Mouse (Mus musculus) small intestine, adult 2 months (tissue): Measurements from ENCODE around the gene Dnase1.

Source experiments
- CTCF ChIP-seq: fragments of 200-500 bp; IDR thresholded peaks from 2 replicates; pipeline ENCODE4 v1.5.1; 2012; ENCODE audit warnings: low read depth, mild to moderate bottlenecking, control low read depth, inconsistent platforms, low read length, moderate library complexity, mixed read lengths; ENCODE audit not compliant: insufficient replicate concordance, insufficient read length; ENCODE audit errors: extremely low read depth
- POLR2A ChIP-seq: fragments of 200-500 bp; IDR thresholded peaks from 2 replicates; pipeline ENCODE4 v1.6.1; 2012; ENCODE audit warnings: low read depth, mild to moderate bottlenecking, control low read depth, inconsistent platforms, low read length, moderate library complexity

- TF ChIP-seq CTCF (no peak), POLR2A (no peak)
Measured at GRCm38 (mm10) chr16:4021241-4021640, 15.5 kb upstream of the Dnase1 start.
